Mouse (Mus musculus): ENCODE results near the gene Cadps2. TPM values are rescaled to one million over a fixed set of nuclear protein-coding genes. Genes with fewer than 3 reads are reported as not detected.

Cadps2 gene
- total RNA-seq, 1 experiment from 2014 or later, result 0.23 TPM

- ATAC-seq (ENCODE audit: extremely low read depth, insufficient number of reproducible peaks, low FRiP score, poor library complexity, severe bottlenecking), result no peak
These were observed 208.8 kb downstream of the Cadps2 start for GRCm38 (mm10) chr6:23630465-23630864.

- ATAC-seq (ENCODE audit: extremely low read depth, insufficient number of reproducible peaks, low FRiP score, poor library complexity, severe bottlenecking), result no peak
These were observed 264.1 kb downstream of the Cadps2 start for GRCm38 (mm10) chr6:23575102-23575501.

GRCm38 (mm10) chr6:23573750-23574149, 265.5 kb downstream of the Cadps2 start:
- no peak for ATAC-seq (ENCODE audit: extremely low read depth, insufficient number of reproducible peaks, low FRiP score, poor library complexity, severe bottlenecking)

GRCm38 (mm10) chr6:23572401-23572800, 266.8 kb downstream of the Cadps2 start:
- no peak for ATAC-seq (ENCODE audit: extremely low read depth, insufficient number of reproducible peaks, low FRiP score, poor library complexity, severe bottlenecking)

- no peak for ATAC-seq (ENCODE audit: extremely low read depth, insufficient number of reproducible peaks, low FRiP score, poor library complexity, severe bottlenecking)
These were observed 269.5 kb downstream of the Cadps2 start for GRCm38 (mm10) chr6:23569686-23570085.

- no peak for ATAC-seq (ENCODE audit: extremely low read depth, insufficient number of reproducible peaks, low FRiP score, poor library complexity, severe bottlenecking)
These were observed 270.5 kb downstream of the Cadps2 start for GRCm38 (mm10) chr6:23568688-23569087.

GRCm38 (mm10) chr6:23567651-23568050, 271.6 kb downstream of the Cadps2 start:
- ATAC-seq (ENCODE audit: extremely low read depth, insufficient number of reproducible peaks, low FRiP score, poor library complexity, severe bottlenecking), result no peak

- no peak for ATAC-seq (ENCODE audit: extremely low read depth, insufficient number of reproducible peaks, low FRiP score, poor library complexity, severe bottlenecking)
These were observed 289.3 kb downstream of the Cadps2 start for GRCm38 (mm10) chr6:23549874-23550273.

- ATAC-seq (ENCODE audit: extremely low read depth, insufficient number of reproducible peaks, low FRiP score, poor library complexity, severe bottlenecking), result no peak
These were observed 315.5 kb downstream of the Cadps2 start for GRCm38 (mm10) chr6:23523710-23524109.

- ATAC-seq (ENCODE audit: extremely low read depth, insufficient number of reproducible peaks, low FRiP score, poor library complexity, severe bottlenecking), result no peak
These were observed 316.7 kb downstream of the Cadps2 start for GRCm38 (mm10) chr6:23522556-23522955.

GRCm38 (mm10) chr6:23498611-23499010, 340.6 kb downstream of the Cadps2 start:
- no peak for ATAC-seq (ENCODE audit: extremely low read depth, insufficient number of reproducible peaks, low FRiP score, poor library complexity, severe bottlenecking)

GRCm38 (mm10) chr6:23491804-23492203, 347.4 kb downstream of the Cadps2 start:
- no peak for ATAC-seq (ENCODE audit: extremely low read depth, insufficient number of reproducible peaks, low FRiP score, poor library complexity, severe bottlenecking)

GRCm38 (mm10) chr6:23490431-23490830, 348.8 kb downstream of the Cadps2 start:
- ATAC-seq (ENCODE audit: extremely low read depth, insufficient number of reproducible peaks, low FRiP score, poor library complexity, severe bottlenecking), result no peak

GRCm38 (mm10) chr6:23489046-23489445, 350.2 kb downstream of the Cadps2 start:
- no peak for ATAC-seq (ENCODE audit: extremely low read depth, insufficient number of reproducible peaks, low FRiP score, poor library complexity, severe bottlenecking)

- ATAC-seq (ENCODE audit: extremely low read depth, insufficient number of reproducible peaks, low FRiP score, poor library complexity, severe bottlenecking), result no peak
These were observed 366.5 kb downstream of the Cadps2 start for GRCm38 (mm10) chr6:23472686-23473085.

- no peak for ATAC-seq (ENCODE audit: extremely low read depth, insufficient number of reproducible peaks, low FRiP score, poor library complexity, severe bottlenecking)
These were observed 367.4 kb downstream of the Cadps2 start for GRCm38 (mm10) chr6:23471830-23472229.

- no peak for ATAC-seq (ENCODE audit: extremely low read depth, insufficient number of reproducible peaks, low FRiP score, poor library complexity, severe bottlenecking)
These were observed 371.3 kb downstream of the Cadps2 start for GRCm38 (mm10) chr6:23467885-23468284.

GRCm38 (mm10) chr6:23462600-23463280, 376.5 kb downstream of the Cadps2 start:
- ATAC-seq (ENCODE audit: extremely low read depth, insufficient number of reproducible peaks, low FRiP score, poor library complexity, severe bottlenecking), result no peak

GRCm38 (mm10) chr6:23457748-23458147, 381.5 kb downstream of the Cadps2 start:
- ATAC-seq (ENCODE audit: extremely low read depth, insufficient number of reproducible peaks, low FRiP score, poor library complexity, severe bottlenecking), result no peak

- ATAC-seq (ENCODE audit: extremely low read depth, insufficient number of reproducible peaks, low FRiP score, poor library complexity, severe bottlenecking), result no peak
These were observed 385.3 kb downstream of the Cadps2 start for GRCm38 (mm10) chr6:23453907-23454306.

- ATAC-seq (ENCODE audit: extremely low read depth, insufficient number of reproducible peaks, low FRiP score, poor library complexity, severe bottlenecking), result no peak
These were observed 399.3 kb downstream of the Cadps2 start for GRCm38 (mm10) chr6:23439897-23440296.
